In genomic region chr13:56253379-56253778, GRCm38 (mm10) we compare ENCODE assay signal across 18 mouse cellular contexts. TPM values are rescaled to one million over a fixed set of nuclear protein-coding genes. Genes with fewer than 3 reads are reported as not detected.
"Had no signal": no experiment of that assay in that cellular context is flagged by ENCODE, and none has a peak within 500 bp of the region (broad histone marks: within the 10 kb centered on the region; RNA-seq: fewer than 3 reads in every experiment).

No protein-coding gene starts in this region.

- H3K4me3 ChIP-seq: liver, embryonic 12.5 days had no signal

- H3K9me3 ChIP-seq: limb, embryonic 15.5 days; liver, embryonic 12.5 days had no signal

- H3K4me2 ChIP-seq: limb, embryonic 15.5 days; liver, embryonic 12.5 days; lung, embryonic 14.5 days had no signal

- H3K9ac ChIP-seq: limb, embryonic 15.5 days; liver, embryonic 12.5 days; lung, embryonic 14.5 days had no signal

- DNase-seq: kidney, adult 11 months; kidney, adult 9 months; kidney, postnatal 36 days; layer of hippocampus, adult 9-11 months; layer of hippocampus, postnatal 36 days; lung, embryonic 14.5 days; lung, postnatal 14 days; spleen, adult 18-20 months; thymus, adult 2 months; thymus, postnatal 25 days had no signal

- H3K36me3 ChIP-seq: limb, embryonic 15.5 days; liver, embryonic 12.5 days had no signal

- H3K27ac ChIP-seq: kidney, postnatal 0 days; limb, embryonic 15.5 days; liver, embryonic 12.5 days had no signal

- ATAC-seq: liver, embryonic 12.5 days had no signal

RNA-seq across cellular contexts. Expression of gene Neurog1, which starts 1.4 kb away (rescaled TPM):
- polyA plus RNA-seq: intestine, embryonic 14.5 days; kidney, postnatal 0 days; limb, embryonic 11.5 days; limb, embryonic 15.5 days; liver, embryonic 12.5 days; liver, embryonic 16.5 days; lung, embryonic 14.5 days; stomach, embryonic 14.5 days; urinary bladder, adult 2 months had no signal
